Mouse (Mus musculus) C2C12 (cell line): Measurements from ENCODE around the gene Cacna1c.

Experiments
- CTCF ChIP-seq: IDR thresholded peaks from one replicate; pipeline ENCODE4 v1.5.1; 2011; ENCODE audit not compliant: control insufficient read depth, insufficient read depth, insufficient read length
- MAX ChIP-seq: IDR thresholded peaks from one replicate; pipeline ENCODE4 v1.6.1; 2011; ENCODE audit warnings: mild to moderate bottlenecking, control low read depth
- MYOD1 ChIP-seq: IDR thresholded peaks from one replicate; pipeline ENCODE4 v1.6.1; 2011; ENCODE audit warnings: low read depth; ENCODE audit not compliant: control insufficient read depth, insufficient read length
- USF1 ChIP-seq: IDR thresholded peaks from one replicate; pipeline ENCODE4 v1.6.1; 2011; ENCODE audit warnings: low read depth, mild to moderate bottlenecking, control low read depth, moderate library complexity

- TF ChIP-seq CTCF = no peak
- no peak for TF ChIP-seq MAX
- TF ChIP-seq MYOD1 = no peak
- no peak for TF ChIP-seq USF1
Observed at GRCm38 (mm10) chr6:119186658-119187057, 9.6 kb downstream of the Cacna1c start.
